Mouse (Mus musculus) testis, postnatal 14 days (tissue): ENCODE measurements around the gene Acyp1.
"Not testable (repeated sequence)": the region's sequence is repeated elsewhere in the genome, so short reads cannot be mapped to it uniquely, and the experiment has no call there.

ENCODE experiments used
- DNase-seq: peaks from one replicate; pipeline ENCODE4 v3.0.0; 2021; ENCODE audit warnings: low spot score

Gene Acyp1

DNA sequence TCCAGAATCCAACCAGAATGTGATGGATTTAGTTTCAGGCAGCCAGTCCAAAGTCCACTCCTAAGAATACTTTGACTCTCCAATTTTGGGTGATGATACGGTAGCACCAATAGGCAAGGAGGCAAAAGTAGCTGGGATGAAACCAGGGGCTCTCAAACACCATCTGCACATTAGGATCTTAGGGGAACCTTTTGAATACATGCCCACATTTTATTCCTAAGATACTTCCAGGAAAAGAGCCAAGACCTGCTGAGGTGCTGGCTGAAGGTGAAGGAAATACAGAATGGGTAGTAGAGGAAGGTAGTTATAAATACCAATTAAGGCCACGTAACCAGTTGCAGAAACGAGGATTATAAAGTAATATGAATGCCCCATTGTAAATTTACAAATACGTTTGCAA lies 6.5 kb downstream of the Acyp1 start:
- not testable (repeated sequence) for DNase-seq

DNA sequence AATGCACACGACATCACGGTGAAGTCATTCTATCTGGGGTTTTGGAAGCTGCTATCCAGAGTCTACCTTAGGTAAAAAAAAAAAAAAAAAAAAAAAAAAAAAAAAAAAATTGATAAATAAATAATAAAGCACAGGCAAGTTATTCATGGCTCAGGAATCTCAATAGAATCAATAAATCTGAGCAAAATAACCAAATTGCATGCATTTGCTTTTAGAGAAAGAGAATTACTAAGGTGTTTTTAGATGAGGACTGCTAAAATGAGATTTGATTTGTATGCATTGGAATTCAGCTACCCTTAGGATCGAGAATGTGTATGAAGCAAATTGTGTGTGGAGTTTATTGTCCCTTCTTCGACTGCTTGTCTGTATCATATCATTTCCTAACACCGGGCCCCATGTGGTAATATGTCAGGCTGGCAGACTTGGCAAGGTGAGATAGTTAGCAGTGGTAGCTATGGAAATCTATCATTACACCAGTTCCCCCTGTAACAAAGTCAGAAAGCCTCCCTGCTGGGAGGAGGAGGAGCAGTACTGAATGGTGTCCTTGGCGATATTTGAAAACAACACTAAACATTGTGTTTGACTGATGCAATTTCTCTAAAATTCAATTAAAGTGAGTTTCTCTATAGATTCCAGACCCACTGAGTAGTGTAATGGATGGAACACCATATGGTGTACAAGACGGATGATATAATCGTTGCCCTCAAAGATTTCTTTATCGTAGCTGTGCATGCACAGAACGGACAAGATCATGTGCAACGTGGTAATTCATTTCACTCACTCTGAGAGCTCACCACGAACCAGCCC lies 7.2 kb downstream of the Acyp1 start:
- DNase-seq = no peak

DNA sequence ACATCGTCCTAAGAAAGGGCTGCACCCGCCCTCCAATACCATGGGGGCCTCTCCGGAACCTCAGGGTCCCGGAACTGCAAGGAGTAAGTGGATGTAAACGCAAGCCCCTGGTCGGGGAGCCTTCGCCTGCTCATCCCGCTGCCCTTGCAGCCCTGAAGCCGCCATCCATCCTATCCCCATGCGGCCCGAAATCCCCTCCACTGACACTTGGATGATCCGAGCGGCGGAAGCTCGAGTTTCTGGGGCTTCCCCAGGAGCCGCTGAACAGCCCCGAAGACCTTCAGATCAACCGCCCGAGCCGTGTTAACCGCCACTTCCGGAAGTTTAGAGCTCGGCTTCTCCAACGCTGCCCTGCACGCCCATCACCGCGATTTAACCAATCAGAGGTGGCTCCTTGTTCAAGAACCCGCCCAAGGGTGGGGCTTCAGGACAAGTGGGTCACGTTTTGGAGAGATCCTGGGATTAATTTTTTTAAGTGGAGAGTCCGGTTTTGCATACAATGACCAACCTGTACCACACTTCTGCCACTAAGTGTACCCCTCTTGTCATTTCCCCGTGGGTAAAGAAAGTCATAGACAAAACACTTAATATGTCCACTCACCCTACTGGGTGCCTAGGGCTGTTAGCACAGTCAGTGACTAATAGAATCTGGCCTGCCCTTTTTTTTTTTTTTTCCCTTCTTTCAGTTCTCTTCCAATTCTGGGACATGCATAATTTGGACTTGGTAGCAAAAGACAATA lies 8.0 kb downstream of the Acyp1 start:
- peak; percentile 95 for DNase-seq

DNA sequence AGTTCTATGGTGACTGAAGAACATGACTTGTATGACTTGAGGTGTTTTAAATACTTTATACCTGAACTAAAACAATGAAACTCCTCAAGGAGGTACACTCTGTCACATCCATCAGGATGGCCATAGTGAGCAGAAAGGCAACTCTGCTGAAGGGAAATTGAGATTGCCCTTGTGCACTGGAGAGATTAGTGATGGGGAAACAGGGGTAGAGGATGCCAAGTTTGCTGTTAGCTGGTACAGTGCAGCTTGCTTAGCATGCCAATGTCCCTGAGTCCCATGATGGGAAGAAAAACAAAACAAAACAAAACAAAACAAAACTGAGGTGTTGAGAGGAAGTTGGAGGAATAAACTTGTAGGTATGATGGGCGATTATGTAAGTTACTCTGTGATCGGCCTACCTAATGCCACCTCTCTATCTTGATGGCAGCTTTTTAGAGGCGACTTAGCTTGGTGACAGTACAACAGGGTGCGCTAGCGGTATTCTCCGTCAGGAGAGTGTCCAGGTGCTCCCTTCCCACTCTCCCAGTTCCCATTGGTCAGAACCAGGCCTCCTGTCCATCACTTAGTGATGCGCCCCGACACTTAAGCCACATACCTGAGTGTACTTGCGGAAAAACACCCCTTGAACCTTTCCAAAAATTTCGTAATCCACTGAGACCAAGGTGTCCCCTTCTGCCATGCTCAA lies 8.7 kb downstream of the Acyp1 start:
- no peak for DNase-seq

DNA sequence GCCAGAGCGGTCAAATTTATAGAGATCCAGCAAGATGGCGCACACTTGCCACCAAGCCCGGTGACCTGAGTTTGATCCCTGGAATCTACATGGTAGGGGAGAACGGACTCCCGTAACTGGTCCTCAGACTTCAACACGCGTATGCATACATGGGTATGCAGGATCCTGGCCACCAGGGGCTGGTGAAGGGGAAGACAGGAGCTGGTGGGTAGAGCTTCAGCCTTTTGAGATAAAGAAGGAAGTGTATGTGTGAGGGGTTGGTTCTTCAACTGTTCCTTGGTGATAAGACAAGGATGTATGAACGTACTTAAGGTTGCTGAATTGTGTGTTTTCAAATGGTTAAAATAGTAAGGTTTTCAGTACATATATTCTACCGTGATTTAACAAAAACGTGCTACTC lies 9.3 kb downstream of the Acyp1 start:
- DNase-seq = no peak

DNA sequence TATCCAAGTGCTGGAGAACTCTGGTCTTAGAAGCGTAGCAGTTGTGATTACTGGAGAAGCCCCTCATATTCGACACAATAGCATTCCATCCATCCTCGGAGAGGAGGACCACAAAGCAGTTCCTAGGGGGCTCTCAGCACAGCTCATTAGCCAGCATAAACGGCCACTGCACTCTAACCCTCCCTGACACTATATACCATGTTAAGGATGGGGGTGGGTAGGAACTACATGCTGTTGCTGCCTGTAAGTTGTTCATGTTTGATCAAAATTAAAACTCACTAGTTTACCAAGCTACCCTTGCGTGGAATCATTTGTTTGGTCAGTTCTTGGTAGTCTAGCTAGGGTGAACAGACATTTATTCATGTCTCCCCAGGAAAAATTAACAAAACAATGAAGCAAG lies 12.0 kb downstream of the Acyp1 start:
- DNase-seq = no peak

DNA sequence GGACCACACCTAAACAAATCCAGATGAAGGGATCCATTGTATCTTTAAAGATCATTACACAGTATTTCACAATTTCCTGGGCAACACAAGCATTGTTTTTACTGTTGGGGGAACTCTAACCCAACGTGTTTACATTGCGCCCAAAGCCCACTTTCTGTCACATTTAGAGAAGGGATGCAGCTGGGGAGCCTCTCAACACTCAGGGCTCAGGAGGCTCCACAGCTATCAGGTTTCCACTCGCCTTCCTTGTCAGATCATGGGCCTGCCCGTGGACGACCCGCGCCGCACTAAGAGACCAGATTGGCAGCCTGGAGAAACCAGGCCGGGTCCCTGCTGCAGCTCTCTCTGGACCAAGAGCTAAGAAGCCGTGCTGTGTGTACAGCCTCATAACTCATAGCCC lies 14.7 kb downstream of the Acyp1 start:
- no peak for DNase-seq

DNA sequence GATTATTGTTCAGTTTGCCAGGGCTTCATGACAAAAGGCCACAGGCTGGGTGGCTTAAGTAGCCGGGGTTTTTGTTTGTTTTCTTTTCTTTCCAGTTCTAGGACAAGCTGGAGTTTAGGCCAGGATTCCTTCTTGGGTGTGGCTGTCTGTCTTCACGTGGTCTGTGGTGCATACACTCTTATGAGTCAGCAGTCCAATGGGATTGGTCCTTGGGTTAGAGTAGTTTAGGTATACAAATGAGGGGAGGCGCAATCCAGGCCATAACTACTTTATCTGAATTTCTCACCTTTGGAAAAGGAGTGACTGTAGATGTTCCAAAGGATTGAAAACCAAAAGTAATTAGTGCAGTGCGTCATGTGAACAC lies 16.4 kb downstream of the Acyp1 start:
- no peak for DNase-seq

DNA sequence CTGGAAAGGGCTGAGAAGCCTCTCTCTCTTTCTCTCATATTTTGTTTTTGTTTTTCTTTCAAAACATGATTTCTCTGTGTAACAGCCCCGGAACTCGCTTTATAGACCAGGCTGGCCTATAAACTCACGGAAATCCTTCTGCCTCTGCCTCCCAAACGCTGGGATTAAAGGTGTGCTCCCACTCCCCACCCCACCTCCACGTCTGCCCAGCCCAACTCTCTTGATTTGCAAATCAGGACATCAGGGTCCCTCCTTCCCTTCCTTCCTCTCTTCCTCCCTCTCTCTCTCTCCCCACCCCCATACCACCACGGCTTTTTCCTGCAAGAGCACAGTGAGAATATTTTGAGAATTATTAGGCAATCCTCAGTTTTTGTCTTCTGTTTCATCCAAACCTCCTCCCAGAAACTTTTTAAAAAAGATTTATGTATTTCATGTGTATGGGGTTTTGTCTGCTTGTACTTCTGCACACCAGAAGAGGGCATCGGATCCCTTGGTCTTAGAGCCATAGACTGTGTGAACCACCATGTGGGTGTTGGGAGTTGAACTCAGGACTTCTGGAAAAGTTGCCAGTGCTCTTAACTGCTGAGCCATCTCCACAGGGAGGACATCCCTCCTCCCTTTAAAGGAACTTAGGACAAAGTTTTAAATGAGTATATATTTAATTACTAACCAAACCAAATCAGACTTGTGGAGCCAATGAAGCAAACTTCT lies 17.0 kb downstream of the Acyp1 start:
- DNase-seq = no peak

DNA sequence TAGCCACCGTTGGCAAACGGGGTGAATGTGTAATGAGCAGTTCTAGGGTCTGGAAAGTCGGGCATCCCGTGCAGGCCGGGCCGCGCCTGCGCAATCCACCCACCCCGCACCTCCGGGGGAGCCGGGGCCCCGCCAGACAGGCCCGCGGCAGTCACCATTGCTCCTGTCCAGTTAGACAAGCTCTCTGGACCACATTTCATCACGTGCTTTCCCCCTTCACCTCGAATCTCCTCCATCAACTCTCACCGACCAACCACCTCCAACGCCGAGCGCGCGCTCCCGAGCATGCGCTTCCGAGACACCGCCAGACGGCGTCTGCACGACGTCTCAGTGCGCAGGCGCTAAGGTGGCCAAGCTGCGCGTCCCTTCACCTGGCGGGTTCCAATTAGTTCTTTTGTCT lies 17.9 kb downstream of the Acyp1 start, which contains the start of gene Mlh3:
Gene Mlh3, minus strand, starts transcription at position 281 of the 400 bp plus-strand sequence.
- DNase-seq = peak; percentile 88

DNA sequence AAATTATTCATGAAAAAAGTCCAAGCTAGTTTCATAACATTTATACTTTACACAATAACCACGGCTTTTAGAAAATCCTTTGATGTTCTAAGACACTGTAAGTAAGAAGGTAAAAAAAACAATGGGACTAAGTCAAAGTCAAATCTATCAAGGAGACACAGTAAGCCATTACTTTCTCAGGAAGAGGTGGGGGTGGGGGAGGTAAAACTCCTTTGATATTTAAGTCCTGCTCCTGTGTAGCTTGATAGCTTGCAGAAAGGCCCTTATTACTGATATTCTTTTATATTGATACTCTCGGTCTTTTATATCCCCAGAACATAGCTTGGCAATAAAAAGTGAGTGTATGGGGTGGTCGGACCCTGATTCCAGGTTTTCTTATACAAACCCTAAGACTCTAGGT lies 18.4 kb downstream of the Acyp1 start:
- DNase-seq = no peak

DNA sequence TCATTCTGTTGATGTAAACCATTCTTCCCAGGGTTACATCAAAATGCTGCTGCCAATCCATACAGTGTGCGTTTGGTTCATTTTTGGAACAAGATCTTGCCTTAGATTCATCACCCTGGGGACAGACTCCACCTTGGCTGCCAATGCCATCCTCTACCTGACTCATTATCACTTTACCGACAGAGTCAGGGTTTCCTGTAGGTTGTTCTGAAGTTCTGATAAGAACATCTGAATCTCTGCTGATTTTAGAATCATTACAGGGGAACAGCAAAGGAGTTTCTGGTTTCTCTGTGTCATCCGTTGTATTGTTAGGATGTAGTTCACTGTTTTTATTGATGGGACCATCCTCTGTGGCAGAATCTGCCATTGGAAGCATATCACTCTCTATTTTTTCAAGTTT lies 22.0 kb downstream of the Acyp1 start:
- no peak for DNase-seq

DNA sequence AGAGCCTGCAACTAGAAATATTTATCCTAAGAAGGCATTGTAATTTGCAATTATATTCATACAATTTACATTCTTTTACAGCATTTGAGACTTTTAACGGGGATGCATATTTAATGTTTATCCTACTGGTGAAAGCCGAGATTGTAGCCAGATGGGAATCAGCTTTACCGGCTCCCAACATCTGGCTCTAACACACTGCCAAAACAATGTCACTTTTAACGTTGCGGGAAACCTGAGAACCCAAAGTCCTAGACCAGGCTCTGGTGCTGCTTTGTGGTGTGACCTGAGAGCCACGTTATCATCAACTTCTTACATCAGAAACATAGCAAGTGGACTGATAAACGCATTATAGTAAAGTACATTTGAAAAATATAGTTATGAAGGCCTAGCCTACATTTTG lies 23.3 kb downstream of the Acyp1 start:
- no peak for DNase-seq

DNA sequence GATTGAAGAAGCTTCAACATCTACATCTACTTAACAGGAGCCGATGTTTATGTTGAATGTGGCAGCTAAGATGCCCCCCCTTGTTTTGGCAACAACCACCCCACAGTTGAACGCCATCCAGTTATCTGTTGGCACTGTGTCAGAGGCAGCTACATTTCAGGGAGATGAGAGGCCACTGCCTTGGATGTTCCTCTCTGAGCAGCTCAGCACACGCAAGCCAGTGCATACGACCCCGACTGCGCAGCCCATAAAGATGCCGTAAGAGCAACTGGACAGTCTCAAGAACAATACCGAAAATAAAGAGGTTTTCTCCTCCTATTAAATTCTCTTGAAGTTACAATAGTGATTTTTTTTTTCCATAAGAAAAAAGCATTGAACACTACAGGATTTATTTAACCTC lies 23.7 kb downstream of the Acyp1 start:
- DNase-seq = no peak

DNA sequence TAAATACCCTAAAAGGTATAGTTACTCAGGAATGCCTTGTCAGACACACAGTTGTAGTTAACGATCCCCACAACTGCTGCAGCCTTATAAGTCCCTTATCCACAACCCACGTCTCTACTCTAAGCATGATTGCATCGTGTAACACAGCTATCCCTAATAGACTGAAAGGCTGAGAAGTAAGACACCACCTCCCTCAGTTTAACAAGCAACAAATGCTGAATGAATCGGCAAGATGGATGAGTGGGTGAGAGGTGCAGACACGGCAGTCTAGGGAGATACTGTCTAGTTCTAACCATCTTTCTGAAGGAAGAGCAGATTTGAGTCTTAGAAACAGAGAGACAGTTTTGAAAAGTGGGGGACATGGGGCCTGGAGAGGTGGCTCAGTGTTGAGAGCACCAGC lies 25.0 kb downstream of the Acyp1 start:
- DNase-seq = no peak

DNA sequence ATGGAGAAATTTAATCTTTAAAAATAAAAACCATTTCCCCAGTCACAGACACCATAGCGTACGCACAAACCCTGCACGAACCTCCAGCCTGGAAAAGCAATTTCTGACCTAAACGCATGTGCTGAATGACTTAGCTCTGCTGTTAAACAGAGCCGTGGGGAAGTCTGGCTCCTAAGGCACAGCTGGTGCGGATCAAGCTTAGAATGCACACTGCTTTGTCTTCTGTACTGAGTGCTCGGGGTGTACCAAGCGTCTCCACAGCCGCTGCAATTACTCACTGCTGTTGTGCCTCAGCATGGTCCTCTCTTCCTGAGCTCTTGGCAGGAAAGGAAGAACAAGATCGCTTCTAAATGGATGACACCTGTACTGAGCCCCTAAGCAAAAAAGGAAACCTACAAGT lies 25.7 kb downstream of the Acyp1 start:
- no peak for DNase-seq

DNA sequence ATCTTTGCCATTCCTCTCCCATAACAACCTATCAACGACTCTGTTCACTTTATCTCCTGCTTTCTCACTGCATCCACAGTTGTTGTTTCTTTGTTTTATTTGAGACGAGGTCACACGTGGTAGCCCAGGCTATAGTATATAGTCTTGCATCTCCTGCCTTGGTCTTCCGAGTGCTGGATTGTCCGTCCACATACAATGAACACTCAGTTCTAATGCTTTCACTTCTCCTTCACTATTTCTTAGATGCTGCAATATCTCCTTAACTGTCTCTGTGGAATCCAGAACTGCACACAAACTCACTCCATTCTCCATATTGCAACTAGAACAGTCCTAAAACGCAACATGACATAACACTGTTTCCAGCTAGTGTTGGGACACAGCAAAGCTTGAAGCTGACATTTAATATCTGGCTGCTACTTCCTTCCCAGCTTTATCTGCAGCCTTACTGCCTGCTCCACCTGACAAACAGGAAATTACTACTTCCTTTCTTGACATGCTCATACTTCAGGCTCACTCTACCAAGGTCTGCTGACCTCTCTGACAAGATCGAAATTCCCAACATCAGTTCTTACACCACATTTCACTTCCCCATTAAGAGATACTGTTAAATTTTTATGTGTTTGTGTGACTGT lies 31.1 kb downstream of the Acyp1 start:
- DNase-seq = no peak

DNA sequence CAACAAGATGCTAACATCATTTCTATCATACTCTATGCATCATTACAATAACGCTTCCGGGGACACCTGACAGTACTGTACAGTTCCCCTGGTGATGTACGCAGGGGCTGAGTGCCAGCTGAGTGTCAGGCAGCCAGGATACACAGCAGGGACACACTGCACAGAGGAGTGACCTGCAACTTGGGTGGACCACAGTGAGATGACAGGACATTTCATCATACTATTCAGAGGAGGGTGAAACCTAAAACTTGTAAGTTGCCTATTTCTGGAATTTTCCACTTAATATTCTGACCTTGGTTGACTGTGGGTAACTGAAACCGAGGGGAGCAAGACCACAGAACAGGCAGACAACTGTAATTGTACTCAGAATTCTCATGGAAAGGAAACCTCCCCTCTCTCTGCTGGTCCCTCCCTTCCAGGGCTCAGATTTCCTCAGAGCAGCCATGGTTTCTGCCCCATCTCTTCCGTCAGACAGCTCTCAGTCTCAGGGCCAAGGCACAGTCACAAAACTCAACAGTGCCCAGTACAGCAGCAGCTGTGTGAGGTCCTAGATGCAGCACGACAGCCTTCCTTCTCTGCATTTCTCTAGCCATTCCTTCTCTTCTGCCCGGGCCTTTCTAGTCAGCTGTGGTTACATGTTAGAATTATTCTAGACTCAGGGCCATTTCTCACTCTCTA lies 32.0 kb downstream of the Acyp1 start:
- DNase-seq = no peak

DNA sequence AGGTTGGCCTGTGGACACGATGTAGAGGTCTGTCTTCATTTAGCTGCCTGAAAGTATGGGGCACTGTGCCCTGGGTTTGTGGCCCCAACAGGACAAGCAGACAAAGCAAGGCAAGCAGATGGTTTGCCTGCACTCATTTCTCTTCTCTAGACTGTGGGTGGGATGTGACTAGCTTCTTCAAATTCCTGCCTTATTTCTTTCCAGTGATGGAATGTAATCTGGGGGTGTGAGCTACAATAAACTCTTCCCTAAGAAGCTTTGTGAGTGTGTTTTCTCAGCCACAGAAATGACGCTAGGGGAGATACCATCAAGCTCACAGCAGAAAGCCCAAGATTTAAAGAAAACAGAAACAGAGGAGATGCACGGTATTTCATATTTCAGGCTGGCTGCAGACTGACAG lies 36.2 kb downstream of the Acyp1 start:
- no peak for DNase-seq

DNA sequence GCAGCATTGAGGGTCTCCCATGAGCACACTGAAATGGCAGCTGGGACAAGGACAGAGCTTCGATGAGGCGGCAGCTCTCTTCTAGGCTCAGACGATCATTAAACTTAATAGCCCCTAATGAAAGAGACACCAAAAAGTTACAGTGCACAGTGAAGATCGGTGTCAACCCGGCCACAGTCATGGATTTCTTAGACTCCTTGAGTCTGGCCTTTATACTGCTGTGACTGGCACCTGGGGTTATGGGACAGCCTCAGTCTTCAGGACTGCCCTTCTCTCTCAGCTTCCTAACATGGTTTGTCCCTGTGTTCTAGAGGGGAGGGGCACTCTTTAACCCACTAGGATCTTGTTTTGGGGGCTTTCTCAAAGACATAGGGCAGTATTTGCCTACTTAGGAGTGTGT lies 50.7 kb downstream of the Acyp1 start:
- DNase-seq = no peak
